Mouse (Mus musculus) kidney, embryonic 14.5 days (tissue): ENCODE data around the gene Olfr1243. TPM values are rescaled to one million over a fixed set of nuclear protein-coding genes. Genes with fewer than 3 reads are reported as not detected.
"Not testable (repeated sequence)": the region's sequence is repeated elsewhere in the genome, so short reads cannot be mapped to it uniquely, and the experiment has no call there.

ENCODE experiments used
- ATAC-seq: fragments of 200-750 bp; cut with Nextera tagmentation; 2 replicates; pipeline ENCODE4 v1.8.0; 2017; ENCODE audit warnings: moderate number of reproducible peaks, mild to moderate bottlenecking, moderate TSS enrichment, moderate library complexity; ENCODE audit not compliant: low FRiP score, low TSS enrichment
- H3K27ac ChIP-seq: fragments of 300-500 bp; sonication (generic); 2 replicates; pipeline ENCODE4 v1.5.1; 2014; ENCODE audit warnings: low read depth, mild to moderate bottlenecking, low read length, moderate library complexity, mixed read lengths
- H3K27me3 ChIP-seq: fragments of 300-500 bp; sonication (generic); 2 replicates; pipeline ENCODE4 v1.6.1; 2014; ENCODE audit warnings: mild to moderate bottlenecking, low read length; ENCODE audit not compliant: control insufficient read depth, insufficient read depth
- H3K36me3 ChIP-seq: fragments of 300-500 bp; sonication (generic); 2 replicates; pipeline ENCODE4 v1.6.1; 2014; ENCODE audit warnings: low read length, mixed read lengths; ENCODE audit not compliant: control insufficient read depth, insufficient read depth
- H3K4me1 ChIP-seq: fragments of 300-500 bp; sonication (generic); 2 replicates; pipeline ENCODE4 v1.6.1; 2014; ENCODE audit warnings: low read length, mixed read lengths; ENCODE audit not compliant: control insufficient read depth, insufficient read depth
- H3K4me2 ChIP-seq: fragments of 300-500 bp; sonication (generic); replicated peaks from 2 replicates; pipeline ENCODE4 v1.6.1; 2014; ENCODE audit warnings: low read depth, mild to moderate bottlenecking, low read length
- H3K4me3 ChIP-seq: fragments of 300-500 bp; sonication (generic); 2 replicates; pipeline ENCODE4 v1.5.1; 2014; ENCODE audit warnings: mild to moderate bottlenecking, low read length
- H3K9ac ChIP-seq: fragments of 300-500 bp; sonication (generic); 2 replicates; pipeline ENCODE4 v1.6.1; 2014; ENCODE audit warnings: low read depth, mild to moderate bottlenecking, low read length, moderate library complexity
- H3K9me3 ChIP-seq: fragments of 300-500 bp; sonication (generic); 2 replicates; pipeline ENCODE4 v1.6.1; 2016; ENCODE audit warnings: low read length; ENCODE audit not compliant: control insufficient read depth
- WGBS: fragments of 180-500 bp; shearing (Covaris S2); extraction: QIAGEN DNeasy Blood & Tissue Kit; methylation state at CpG from one replicate; pipeline ENCODE4 v1.1.7; 2014; 5-methylcytosine and 5-hydroxymethylcytosine counted together
- polyA plus RNA-seq: library from polyadenylated mRNA; unstranded; fragments of >200 nt; fragmentation: Nextera tagmentation; extraction: Ambion mirVana; gene quantifications from 2 replicates; pipeline ENCODE4 v1.2.1, GENCODE M21; 2014

The Olfr1243 gene
- not detected in 2 replicates for polyA plus RNA-seq

DNA sequence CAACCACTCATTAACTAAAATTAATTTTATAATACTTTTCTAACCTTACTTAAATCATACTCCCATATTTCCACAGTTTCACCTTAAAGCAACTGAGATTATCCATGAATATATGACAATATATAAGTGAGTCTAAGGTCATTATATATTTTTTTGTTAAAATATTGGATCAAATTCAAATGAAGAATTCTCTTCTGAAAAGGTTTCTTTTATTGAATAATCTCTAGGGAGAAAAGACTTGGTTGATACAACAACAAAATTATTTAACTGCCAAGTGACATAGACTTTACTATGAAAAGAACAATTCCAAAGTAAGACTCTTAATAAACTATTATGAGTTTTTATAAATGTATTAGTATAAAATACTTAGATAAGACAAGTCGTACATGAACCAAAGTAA lies at the start of gene Olfr1243:
TSS of gene Olfr1243 (minus strand) at position 101 of the 400 bp plus-strand sequence.
- H3K27me3 ChIP-seq = no peaks in the 10 kb centered on the region
- no peak within 1 kb of the TSS for H3K27ac ChIP-seq
- WGBS = 91% methylated on average over 1 of the region's 1 CpGs
- no peaks in the 10 kb centered on the region for H3K9me3 ChIP-seq
- ATAC-seq = no peak
- H3K4me2 ChIP-seq = no peak within 1 kb of the TSS
- no peak within 1 kb of the TSS for H3K9ac ChIP-seq
- H3K4me3 ChIP-seq = no peak within 1 kb of the TSS
- no peaks in the 10 kb centered on the region for H3K4me1 ChIP-seq
- H3K36me3 ChIP-seq = no peaks in the 10 kb centered on the region

DNA sequence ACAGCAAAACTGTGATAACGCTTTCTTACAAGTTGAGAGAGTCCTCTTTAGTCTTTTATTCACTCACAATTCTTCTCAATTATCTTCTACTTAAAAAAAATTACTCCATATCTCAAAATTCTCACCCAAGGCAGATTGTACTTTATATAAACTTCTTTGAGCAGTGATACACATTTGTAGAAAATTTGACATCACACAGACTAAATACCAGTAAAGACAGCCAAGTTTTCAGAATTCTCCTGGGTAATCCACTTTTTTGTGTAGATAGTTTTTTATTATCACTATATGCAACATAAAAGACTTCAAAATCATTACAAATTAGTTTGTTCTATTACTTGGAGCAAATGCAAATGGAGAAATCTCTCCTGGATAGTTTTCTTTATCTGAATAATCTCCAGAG lies 47.1 kb upstream of the Olfr1243 start, which contains the start of gene Olfr1245:
TSS of gene Olfr1245 (minus strand) at position 101 of the 400 bp plus-strand sequence.
- Histone ChIP-seq H3K27me3 (no peaks in the 10 kb centered on the region), H3K9me3 (no peaks in the 10 kb centered on the region), H3K27ac (no peak within 1 kb of the TSS), H3K4me1 (no peaks in the 10 kb centered on the region), H3K4me2 (no peak within 1 kb of the TSS), H3K9ac (no peak within 1 kb of the TSS), H3K36me3 (no peaks in the 10 kb centered on the region), H3K4me3 (no peak within 1 kb of the TSS)
- no peak for ATAC-seq
- 88% methylated on average over 1 of the region's 1 CpGs for WGBS

DNA sequence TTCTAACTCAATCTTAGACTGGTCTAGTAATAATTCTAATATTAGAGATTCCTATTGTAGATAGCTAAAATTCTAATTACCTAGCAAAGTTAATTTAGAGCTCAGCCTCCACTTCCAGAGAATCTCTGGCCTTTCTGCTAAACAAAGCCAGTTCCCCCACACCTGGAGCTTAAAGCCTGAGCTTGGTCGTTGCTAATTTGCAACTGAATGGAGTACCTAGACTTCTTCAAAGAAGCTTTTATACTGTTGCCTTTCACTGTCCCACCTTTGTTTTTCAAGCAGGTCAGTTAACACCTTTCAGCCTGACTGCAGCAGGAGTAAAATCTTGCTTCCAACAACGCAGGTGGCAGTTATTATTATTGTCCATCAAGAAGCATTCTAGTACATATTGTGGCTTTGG lies 31.4 kb upstream of the Olfr1243 start:
- 60% methylated on average over 2 of the region's 2 CpGs for WGBS
- H3K27ac ChIP-seq = not testable (repeated sequence)

GRCm38 (mm10) chr2:89544516-89544915 lies 13.2 kb upstream of the Olfr1243 start:
- no peak for ATAC-seq
- 65% methylated on average over 2 of the region's 2 CpGs for WGBS
- H3K9me3 ChIP-seq = no peaks in the 10 kb centered on the region
- H3K4me2 ChIP-seq = no peak overlapping the region
- H3K36me3 ChIP-seq = no peaks in the 10 kb centered on the region
- no peaks in the 10 kb centered on the region for H3K4me1 ChIP-seq
- H3K27ac ChIP-seq = no peak overlapping the region
- no peaks in the 10 kb centered on the region for H3K27me3 ChIP-seq
- no peak overlapping the region for H3K9ac ChIP-seq
- H3K4me3 ChIP-seq = no peak overlapping the region

More for the DNA sequence above, 31.4 kb upstream of the Olfr1243 start:
- ATAC-seq, H3K4me2 ChIP-seq, H3K9me3 ChIP-seq, H3K27me3 ChIP-seq, H3K4me1 ChIP-seq, H3K36me3 ChIP-seq, H3K9ac ChIP-seq, H3K4me3 ChIP-seq: not testable (repeated sequence)

- no peak for ATAC-seq
- no peak overlapping the region for H3K27ac ChIP-seq
These were observed 8.6 kb upstream of the Olfr1243 start for GRCm38 (mm10) chr2:89539923-89540322.

DNA sequence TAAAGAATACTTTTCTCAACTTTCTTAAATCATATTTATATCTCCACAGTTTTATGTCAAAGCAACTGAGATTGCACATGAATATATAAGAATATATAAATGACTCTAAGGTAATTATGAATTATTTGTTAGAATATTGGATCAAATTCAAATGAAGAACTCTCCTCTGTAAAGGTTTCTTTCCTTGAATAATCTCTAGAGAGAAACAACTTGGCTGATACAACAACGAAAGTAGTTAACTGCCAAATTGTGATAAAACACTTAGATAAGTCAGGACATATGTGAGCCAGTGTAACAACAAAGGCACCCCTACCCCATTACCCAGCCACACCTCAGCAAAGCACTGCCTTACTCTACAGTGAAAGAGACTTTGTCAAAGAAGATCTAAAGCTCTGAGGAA lies 33.1 kb downstream of the Olfr1243 start, which contains the start of gene Olfr1242:
TSS of gene Olfr1242 (minus strand) at position 101 of the 400 bp plus-strand sequence.
- Histone ChIP-seq H3K27ac (no peak within 1 kb of the TSS), H3K36me3 (no peaks in the 10 kb centered on the region), H3K4me1 (no peaks in the 10 kb centered on the region), H3K9ac (no peak within 1 kb of the TSS), H3K4me3 (no peak within 1 kb of the TSS), H3K9me3 (no peaks in the 10 kb centered on the region), H3K27me3 (no peaks in the 10 kb centered on the region), H3K4me2 (no peak within 1 kb of the TSS)
- 80% methylated on average over 1 of the region's 1 CpGs for WGBS
- no peak for ATAC-seq

More at GRCm38 (mm10) chr2:89539923-89540322, 8.6 kb upstream of the Olfr1243 start:
- Histone ChIP-seq H3K36me3 (no peaks in the 10 kb centered on the region), H3K9me3 (no peaks in the 10 kb centered on the region), H3K4me2 (no peak overlapping the region), H3K4me1 (no peaks in the 10 kb centered on the region), H3K9ac (no peak overlapping the region), H3K27me3 (no peaks in the 10 kb centered on the region), H3K4me3 (no peak overlapping the region)
- WGBS = 70% methylated on average over 1 of the region's 1 CpGs

DNA sequence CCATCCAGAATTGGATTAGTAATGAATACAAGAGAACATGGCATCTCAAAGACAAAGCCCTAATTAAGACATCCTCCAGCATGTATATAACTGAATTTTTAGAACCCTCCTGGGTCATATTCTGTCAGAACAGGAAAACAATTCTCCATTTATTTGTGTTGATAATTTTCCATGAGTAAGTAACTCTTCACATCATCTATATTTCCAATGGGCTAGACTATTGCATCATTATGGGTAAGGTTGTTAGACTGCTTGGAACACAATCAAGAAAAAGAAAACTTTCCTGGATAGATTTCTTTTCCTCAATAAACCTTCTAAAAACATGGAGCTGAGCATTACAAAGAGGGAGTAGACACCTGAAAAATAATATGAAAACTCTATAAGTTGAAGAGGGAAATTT lies 44.3 kb downstream of the Olfr1243 start, which contains the start of gene Olfr1241:
TSS of gene Olfr1241 (minus strand) at position 101 of the 400 bp plus-strand sequence.
- Histone ChIP-seq H3K9ac (no peak within 1 kb of the TSS), H3K36me3 (no peaks in the 10 kb centered on the region), H3K4me1 (no peaks in the 10 kb centered on the region), H3K9me3 (no peaks in the 10 kb centered on the region), H3K4me2 (no peak within 1 kb of the TSS), H3K27ac (no peak within 1 kb of the TSS), H3K27me3 (no peaks in the 10 kb centered on the region), H3K4me3 (no peak within 1 kb of the TSS)
- ATAC-seq = no peak

Other genes starting within 250 kb of the Olfr1243 start
- not detected in 2 replicates for gene Olfr1229, start 243.5 kb downstream of the Olfr1243 start, polyA plus RNA-seq
- not detected in 2 replicates for gene Olfr1230, start 234.2 kb downstream of the Olfr1243 start, polyA plus RNA-seq
- not detected in 2 replicates for gene Olfr1231, start 224.4 kb downstream of the Olfr1243 start, polyA plus RNA-seq
- gene Olfr1232, start 201.8 kb downstream of the Olfr1243 start, polyA plus RNA-seq = not detected in 2 replicates
- not detected in 2 replicates for gene Olfr1233, start 189.1 kb downstream of the Olfr1243 start, polyA plus RNA-seq
- not detected in 2 replicates for gene Olfr1234, start 166.6 kb downstream of the Olfr1243 start, polyA plus RNA-seq
- gene Olfr1238, start 121.8 kb downstream of the Olfr1243 start, polyA plus RNA-seq = not detected in 2 replicates
- gene Olfr1239, start 111.1 kb downstream of the Olfr1243 start, polyA plus RNA-seq = not detected in 2 replicates
- not detected in 2 replicates for gene Olfr1240, start 88.5 kb downstream of the Olfr1243 start, polyA plus RNA-seq
- not detected in 2 replicates for gene Olfr1241, start 44.4 kb downstream of the Olfr1243 start, polyA plus RNA-seq
- not detected in 2 replicates for gene Olfr1242, start 33.2 kb downstream of the Olfr1243 start, polyA plus RNA-seq
- gene Olfr1245, start 47.0 kb upstream of the Olfr1243 start, polyA plus RNA-seq = not detected in 2 replicates
- not detected in 2 replicates for gene Olfr1246, start 61.7 kb upstream of the Olfr1243 start, polyA plus RNA-seq
- not detected in 2 replicates for gene Olfr1247, start 82.6 kb upstream of the Olfr1243 start, polyA plus RNA-seq
- gene Olfr1248, start 86.8 kb upstream of the Olfr1243 start, polyA plus RNA-seq = not detected in 2 replicates
- gene Olfr1249, start 103.5 kb upstream of the Olfr1243 start, polyA plus RNA-seq = not detected in 2 replicates
- not detected in 2 replicates for gene Olfr1250, start 130.0 kb upstream of the Olfr1243 start, polyA plus RNA-seq
- gene Olfr1251, start 140.4 kb upstream of the Olfr1243 start, polyA plus RNA-seq = not detected in 2 replicates
- not detected in 2 replicates for gene Olfr1252, start 193.5 kb upstream of the Olfr1243 start, polyA plus RNA-seq
- gene Olfr1253, start 225.6 kb upstream of the Olfr1243 start, polyA plus RNA-seq = not detected in 2 replicates